Mouse (Mus musculus) MEL (cell line): ENCODE data around the gene Dytn.

Source experiments
- BHLHE40 ChIP-seq: IDR thresholded peaks from 2 replicates; pipeline ENCODE4 v1.6.1; 2012; ENCODE audit warnings: low read depth, mild to moderate bottlenecking, inconsistent platforms, low read length, improper control_type of control experiment, borderline replicate concordance
- CTCF ChIP-seq, 3 experiments: IDR thresholded peaks in 2 of 3; conservative IDR thresholded peaks in 1 of 3; 2 replicates each; pipeline ENCODE4 v1.5.1; 2011 to 2012; ENCODE audit warnings: low read length in 3 of 3, low read depth in 2 of 3, mild to moderate bottlenecking in 2 of 3, improper control_type of control experiment in 1 of 3, inconsistent platforms in 1 of 3, mixed read lengths in 1 of 3, moderate library complexity in 1 of 3; ENCODE audit not compliant: control insufficient read depth in 1 of 3, insufficient read depth in 1 of 3, poor library complexity in 1 of 3, severe bottlenecking in 1 of 3
- EP300 ChIP-seq, 2 experiments: IDR thresholded peaks; 2 replicates each; pipeline ENCODE4 v1.6.1; 2011; ENCODE audit warnings: improper control_type of control experiment in 2 of 2, low read length in 2 of 2, low read depth in 1 of 2, mild to moderate bottlenecking in 1 of 2
- GABPA ChIP-seq: IDR thresholded peaks from 2 replicates; pipeline ENCODE4 v1.6.1; 2012; ENCODE audit warnings: low read depth, mild to moderate bottlenecking, inconsistent platforms, low read length, improper control_type of control experiment, moderate library complexity
- GATA1 ChIP-seq: IDR thresholded peaks from 2 replicates; pipeline ENCODE4 v1.6.1; 2011; ENCODE audit warnings: low read depth, low read length, improper control_type of control experiment
- KAT2A ChIP-seq: conservative IDR thresholded peaks from 2 replicates; pipeline ENCODE4 v1.6.1; 2012; ENCODE audit warnings: low read depth, low read length, improper control_type of control experiment, inconsistent platforms
- MEF2A ChIP-seq: IDR thresholded peaks from 2 replicates; pipeline ENCODE4 v1.6.1; 2014; ENCODE audit warnings: low read depth, mild to moderate bottlenecking, inconsistent platforms, low read length, improper control_type of control experiment; ENCODE audit not compliant: poor library complexity, insufficient replicate concordance, severe bottlenecking; ENCODE audit errors: extremely low read depth
- POLR2A ChIP-seq, 2 experiments: IDR thresholded peaks; 2 replicates each; pipeline ENCODE4 v1.6.1; 2011 to 2012; ENCODE audit warnings: low read length in 2 of 2, mild to moderate bottlenecking in 2 of 2, control low read depth in 1 of 2, improper control_type of control experiment in 1 of 2, low read depth in 1 of 2, moderate library complexity in 1 of 2; ENCODE audit not compliant: control insufficient read depth in 1 of 2, insufficient read depth in 1 of 2, poor library complexity in 1 of 2
- RCOR1 ChIP-seq: IDR thresholded peaks from 2 replicates; pipeline ENCODE4 v1.6.1; 2012; ENCODE audit warnings: low read depth, mild to moderate bottlenecking, inconsistent platforms, low read length, improper control_type of control experiment
- TAL1 ChIP-seq: IDR thresholded peaks from 2 replicates; pipeline ENCODE4 v1.6.1; 2012; ENCODE audit warnings: mild to moderate bottlenecking, inconsistent platforms, low read length, moderate library complexity, mixed read lengths
- TCF12 ChIP-seq: IDR thresholded peaks from 2 replicates; pipeline ENCODE4 v1.6.1; 2014; ENCODE audit warnings: low read depth, mild to moderate bottlenecking, inconsistent platforms, low read length, improper control_type of control experiment, moderate library complexity
- USF1 ChIP-seq: IDR thresholded peaks from 2 replicates; pipeline ENCODE4 v1.6.1; 2014; ENCODE audit warnings: low read depth, mild to moderate bottlenecking, inconsistent platforms, low read length, improper control_type of control experiment, moderate library complexity
- ZNF384 ChIP-seq: IDR thresholded peaks from 2 replicates; pipeline ENCODE4 v1.6.1; 2012; ENCODE audit warnings: low read depth, mild to moderate bottlenecking, inconsistent platforms, low read length, improper control_type of control experiment

DNA sequence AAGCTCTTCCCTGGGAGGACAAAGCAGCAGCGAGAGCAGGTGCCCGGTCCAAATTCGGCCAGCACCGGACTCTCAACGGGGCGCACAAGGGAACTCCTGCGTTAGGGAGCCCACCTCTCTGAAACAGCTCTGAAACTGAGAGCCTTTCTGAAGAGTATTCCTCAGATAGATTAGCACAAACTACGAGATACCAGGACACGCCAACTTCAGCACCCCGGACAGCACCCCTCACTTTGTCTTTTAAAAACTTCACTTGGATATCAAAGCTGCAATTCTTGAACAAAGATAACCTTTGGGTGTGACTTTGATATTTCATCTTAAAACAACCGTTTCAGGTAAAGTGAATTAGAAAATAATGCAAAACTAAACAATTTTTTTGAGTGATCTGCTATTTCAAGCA lies 72.1 kb downstream of the Dytn start:
- TF ChIP-seq CTCF (IDR thresholded peaks at IDR 0.05 in 2 of 3, conservative IDR thresholded peaks at IDR 0.05 in 1 of 3; ENCODE audit: control insufficient read depth in 1 of 3, insufficient read depth in 1 of 3, low read depth in 2 of 3, low read length in 3 of 3, poor library complexity in 1 of 3, severe bottlenecking in 1 of 3) (no peak), POLR2A (IDR thresholded peaks at IDR 0.05; ENCODE audit: control insufficient read depth in 1 of 2, insufficient read depth in 1 of 2, low read depth in 1 of 2, low read length in 2 of 2, poor library complexity in 1 of 2) (no peak), EP300 (IDR thresholded peaks at IDR 0.05; ENCODE audit: low read depth in 1 of 2, low read length in 2 of 2) (no peak), TCF12 (no peak), BHLHE40 (no peak), KAT2A (no peak), USF1 (no peak), RCOR1 (no peak), TAL1 (no peak), ZNF384 (no peak), MEF2A (no peak), GATA1 (no peak), GABPA (no peak)
